Mouse (Mus musculus): ENCODE measurements at regions not wholly inside any gene's neighbourhood (a gene's known extent, or its start where the extent isn't known, plus 50 kb on each side); places are given as distances from the start of the nearest gene placed in this dataset.

DNA sequence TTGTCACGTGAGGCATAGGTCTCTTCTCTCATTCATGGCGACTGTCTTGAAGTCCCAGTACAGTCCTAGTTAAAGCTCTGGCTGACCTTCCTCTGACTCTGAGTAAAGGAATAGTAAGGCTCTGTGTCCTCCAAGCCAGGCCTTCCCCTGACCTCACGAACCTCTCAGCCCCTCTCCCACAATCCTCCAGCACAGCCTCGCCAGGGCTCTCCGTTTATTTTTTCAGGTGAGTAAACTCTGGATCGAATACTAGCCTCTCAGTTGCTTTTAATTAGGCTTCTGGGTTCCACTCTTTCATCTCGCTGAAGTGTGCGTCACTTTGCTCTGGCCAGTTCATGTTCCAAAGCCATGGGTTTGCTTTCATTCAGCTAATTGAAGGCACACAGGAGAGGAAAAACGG, 133.8 kb downstream of the Mylk4 start:
- Histone ChIP-seq H3K9me3 (ENCODE audit: low read length) (no peaks in the 10 kb centered on the region), H3K27me3 (ENCODE audit: insufficient read depth, low read length) (no peaks in the 10 kb centered on the region), H3K4me2 (ENCODE audit: low read depth, low read length, poor library complexity, severe bottlenecking) (no peak overlapping the region), H3K36me3 (ENCODE audit: insufficient read depth, low read length) (no peaks in the 10 kb centered on the region), H3K27ac (ENCODE audit: low read depth, low read length) (no peak overlapping the region), H3K4me1 (ENCODE audit: insufficient read depth, low read length) (no peaks in the 10 kb centered on the region), H3K9ac (replicated peaks; ENCODE audit: low read length, poor library complexity, severe bottlenecking) (no peak overlapping the region), H3K4me3 (ENCODE audit: low read depth, low read length) (no peak overlapping the region)
- TF ChIP-seq CTCF (IDR thresholded peaks at IDR 0.05): no peak
- DNase-seq (ENCODE audit: low spot score): no peak
- 81% methylated on average over 9 of the region's 9 CpGs for WGBS
- no peak for ATAC-seq (ENCODE audit: low FRiP score)

DNA sequence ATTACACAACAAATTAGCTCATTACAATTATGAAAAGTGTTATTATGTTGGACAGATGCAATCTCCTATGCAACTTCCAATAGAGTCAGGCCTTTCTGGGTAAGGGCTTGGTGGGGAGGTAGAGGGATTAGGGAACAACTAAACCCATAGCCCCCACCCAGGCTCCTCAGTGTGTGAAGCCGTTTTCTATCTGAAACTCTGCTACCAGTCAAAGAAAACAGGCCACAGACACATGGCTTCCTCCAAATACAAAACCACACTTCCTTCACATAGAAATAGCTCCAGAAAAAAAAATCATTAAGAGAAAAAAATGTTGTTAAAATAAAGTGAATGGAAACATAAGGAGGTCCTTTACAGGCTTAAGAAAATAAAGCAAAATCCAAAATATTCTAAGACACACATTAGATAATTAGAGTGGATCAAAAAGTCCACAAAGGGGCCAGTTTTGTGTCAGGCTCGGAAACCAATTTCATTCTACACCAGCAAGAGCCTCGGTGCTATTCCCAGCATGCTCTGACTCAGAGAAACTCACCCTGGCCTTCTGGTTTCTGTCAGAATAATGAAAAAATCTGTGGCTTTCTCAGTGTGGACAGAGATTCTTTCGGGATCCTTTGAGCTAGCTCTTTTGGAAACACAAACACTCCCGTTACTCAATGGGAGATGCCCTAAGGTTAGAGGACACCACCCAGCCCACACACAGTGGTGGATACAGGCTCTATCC, 140.6 kb downstream of the Mylk4 start:
- Histone ChIP-seq H3K9me3 (ENCODE audit: low read length) (no peaks in the 10 kb centered on the region), H3K4me1 (ENCODE audit: insufficient read depth, low read length) (no peaks in the 10 kb centered on the region), H3K27me3 (ENCODE audit: insufficient read depth, low read length) (no peaks in the 10 kb centered on the region), H3K4me3 (ENCODE audit: low read depth, low read length) (no peak overlapping the region), H3K27ac (ENCODE audit: low read depth, low read length) (no peak overlapping the region), H3K4me2 (ENCODE audit: low read depth, low read length, poor library complexity, severe bottlenecking) (no peak overlapping the region), H3K36me3 (ENCODE audit: insufficient read depth, low read length) (no peaks in the 10 kb centered on the region), H3K9ac (replicated peaks; ENCODE audit: low read length, poor library complexity, severe bottlenecking) (no peak overlapping the region)
- WGBS: 65% methylated on average over 5 of the region's 5 CpGs
- TF ChIP-seq CTCF (IDR thresholded peaks at IDR 0.05): no peak
- DNase-seq (ENCODE audit: low spot score): no peak
- no peak for ATAC-seq (ENCODE audit: low FRiP score)

DNA sequence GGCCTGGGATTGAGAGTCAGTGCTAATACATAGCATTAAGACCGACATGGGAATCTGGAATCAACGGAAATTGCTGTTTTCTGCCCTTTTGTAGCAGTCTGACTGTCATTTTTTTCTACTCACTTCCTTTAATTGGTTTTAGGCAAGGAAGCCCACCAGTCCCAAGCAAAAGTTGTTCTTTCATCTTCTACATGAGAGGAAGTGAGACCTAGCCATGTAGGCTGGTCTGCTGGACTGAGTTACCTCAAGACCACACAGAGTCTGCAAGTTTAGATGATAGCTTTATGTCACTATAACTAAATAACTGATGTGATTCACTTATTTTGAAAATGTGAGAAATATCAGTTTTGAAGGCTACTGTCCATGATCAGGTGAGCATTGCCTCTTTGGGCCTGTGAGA, 142.8 kb downstream of the Mylk4 start:
- Histone ChIP-seq H3K9me3 (ENCODE audit: low read length) (no peaks in the 10 kb centered on the region), H3K36me3 (ENCODE audit: insufficient read depth, low read length) (no peaks in the 10 kb centered on the region), H3K4me1 (ENCODE audit: insufficient read depth, low read length) (no peaks in the 10 kb centered on the region), H3K27ac (ENCODE audit: low read depth, low read length) (no peak overlapping the region), H3K4me2 (ENCODE audit: low read depth, low read length, poor library complexity, severe bottlenecking) (no peak overlapping the region), H3K4me3 (ENCODE audit: low read depth, low read length) (no peak overlapping the region), H3K9ac (replicated peaks; ENCODE audit: low read length, poor library complexity, severe bottlenecking) (no peak overlapping the region), H3K27me3 (ENCODE audit: insufficient read depth, low read length) (no peaks in the 10 kb centered on the region)
- WGBS: 87% methylated on average over 2 of the region's 2 CpGs
- no peak for ATAC-seq (ENCODE audit: low FRiP score)
- no peak for DNase-seq (ENCODE audit: low spot score)
- no peak for TF ChIP-seq CTCF (IDR thresholded peaks at IDR 0.05)

DNA sequence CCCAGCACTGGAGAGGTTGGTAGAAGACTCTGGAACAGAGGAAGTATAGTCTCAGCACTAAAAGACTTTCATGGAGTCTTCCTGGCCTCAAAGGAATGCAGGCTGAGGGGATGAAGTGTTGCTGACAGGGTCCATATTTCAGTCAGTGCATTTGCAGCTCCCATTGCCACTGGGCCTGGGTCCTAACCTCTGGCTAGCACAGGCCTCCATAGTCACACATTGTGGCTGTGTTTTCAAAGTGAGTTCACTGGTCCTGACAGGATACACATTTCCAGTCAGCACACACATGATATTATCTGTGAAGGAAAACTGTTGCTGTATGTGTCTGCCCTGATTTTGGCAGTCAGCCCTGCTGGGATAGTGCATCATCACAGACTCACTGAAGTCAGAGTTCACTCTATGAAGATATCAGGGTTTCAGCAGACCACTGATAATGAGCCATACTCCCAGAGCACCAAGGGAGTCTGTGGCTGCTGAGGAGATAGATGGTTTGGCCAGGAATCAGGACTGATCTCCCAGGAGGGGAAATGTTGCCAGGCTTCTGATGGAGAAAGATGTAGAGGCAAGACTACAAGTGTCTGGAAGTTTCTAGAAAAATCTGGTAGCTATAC, 153.5 kb downstream of the Mylk4 start:
- DNase-seq (ENCODE audit: low spot score): no peak
- no peak for TF ChIP-seq CTCF (IDR thresholded peaks at IDR 0.05)
- Histone ChIP-seq H3K27me3 (ENCODE audit: insufficient read depth, low read length) (no peaks in the 10 kb centered on the region), H3K36me3 (ENCODE audit: insufficient read depth, low read length) (no peaks in the 10 kb centered on the region), H3K9me3 (ENCODE audit: low read length) (no peaks in the 10 kb centered on the region), H3K4me2 (ENCODE audit: low read depth, low read length, poor library complexity, severe bottlenecking) (no peak overlapping the region), H3K4me3 (ENCODE audit: low read depth, low read length) (no peak overlapping the region), H3K27ac (ENCODE audit: low read depth, low read length) (no peak overlapping the region), H3K4me1 (ENCODE audit: insufficient read depth, low read length) (no peaks in the 10 kb centered on the region), H3K9ac (replicated peaks; ENCODE audit: low read length, poor library complexity, severe bottlenecking) (no peak overlapping the region)
- no peak for ATAC-seq (ENCODE audit: low FRiP score)

DNA sequence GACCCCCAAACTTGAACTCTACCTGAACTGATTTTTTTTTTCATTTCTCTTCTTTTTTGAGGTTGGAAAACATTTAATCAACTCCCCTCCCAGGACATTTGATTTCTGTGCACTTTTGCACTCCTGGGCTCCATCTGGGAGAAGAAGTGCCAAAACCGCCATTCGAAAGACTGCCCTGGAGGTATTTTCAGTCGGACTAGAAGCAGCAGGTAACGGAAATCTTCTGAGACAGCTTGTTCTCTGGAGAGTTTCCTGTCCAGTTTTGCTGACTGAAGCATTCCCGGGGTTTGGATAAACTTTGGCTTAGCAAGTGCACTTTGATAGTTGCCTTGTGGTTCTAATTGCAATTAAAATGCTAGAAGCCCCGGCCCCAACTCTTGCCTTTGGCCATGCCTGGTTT, 169.8 kb downstream of the Mylk4 start:
- TF ChIP-seq CTCF (IDR thresholded peaks at IDR 0.05): no peak

DNA sequence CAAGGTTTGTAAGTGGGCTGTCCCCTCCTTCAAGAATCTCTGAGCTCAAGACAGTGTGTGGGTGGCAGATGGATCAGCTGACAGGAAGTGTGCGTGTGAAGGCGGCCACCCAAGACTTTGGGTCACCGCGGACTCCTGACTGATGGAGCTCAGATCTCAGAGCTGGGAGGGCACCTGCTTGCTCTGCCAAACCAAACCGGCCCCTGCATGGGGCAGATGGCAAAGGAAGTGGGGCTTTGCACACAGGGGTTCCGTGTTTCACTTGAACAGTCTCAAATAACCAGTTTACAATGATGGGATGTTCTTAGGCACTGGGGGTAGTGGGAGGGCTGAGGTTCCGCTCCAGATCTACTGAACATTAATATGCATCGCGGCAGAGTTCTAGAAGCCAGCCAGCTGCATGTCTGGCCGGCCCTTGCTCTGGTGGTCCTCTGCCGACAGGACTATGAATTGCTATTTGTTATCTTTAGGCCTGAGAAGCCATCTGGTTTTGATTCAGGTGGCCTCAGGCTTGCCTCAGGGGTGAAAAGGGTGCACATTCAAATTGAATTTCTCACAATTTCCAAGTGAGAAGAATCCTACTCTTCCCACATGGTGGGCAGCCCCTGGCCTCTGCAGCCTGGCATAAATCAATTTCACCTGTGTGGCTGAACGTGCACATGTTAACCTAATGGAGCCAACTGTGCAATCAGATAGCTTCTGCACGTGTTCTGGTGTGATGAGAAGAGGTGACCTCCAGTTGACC, 172.0 kb downstream of the Mylk4 start:
- 82% methylated on average over 13 of the region's 13 CpGs for WGBS
- TF ChIP-seq CTCF (IDR thresholded peaks at IDR 0.05): no peak

More for the DNA sequence above, 169.8 kb downstream of the Mylk4 start:
- H3K9ac ChIP-seq (replicated peaks; ENCODE audit: low read length, poor library complexity, severe bottlenecking): no peak overlapping the region
- H3K4me1 ChIP-seq (ENCODE audit: insufficient read depth, low read length): no peaks in the 10 kb centered on the region
- 60% methylated on average over 6 of the region's 6 CpGs for WGBS
- DNase-seq (ENCODE audit: low spot score) (no peak), ATAC-seq (ENCODE audit: low FRiP score) (no peak)
- no peaks in the 10 kb centered on the region for H3K27me3 ChIP-seq (ENCODE audit: insufficient read depth, low read length)
- no peaks in the 10 kb centered on the region for H3K9me3 ChIP-seq (ENCODE audit: low read length)
- H3K4me2 ChIP-seq (ENCODE audit: low read depth, low read length, poor library complexity, severe bottlenecking): no peak overlapping the region
- H3K36me3 ChIP-seq (ENCODE audit: insufficient read depth, low read length): no peaks in the 10 kb centered on the region
- H3K27ac ChIP-seq (ENCODE audit: low read depth, low read length): no peak overlapping the region
- no peak overlapping the region for H3K4me3 ChIP-seq (ENCODE audit: low read depth, low read length)

More for the DNA sequence above, 172.0 kb downstream of the Mylk4 start:
- Histone ChIP-seq H3K9me3 (ENCODE audit: low read length) (no peaks in the 10 kb centered on the region), H3K27me3 (ENCODE audit: insufficient read depth, low read length) (no peaks in the 10 kb centered on the region), H3K27ac (ENCODE audit: low read depth, low read length) (no peak overlapping the region), H3K9ac (replicated peaks; ENCODE audit: low read length, poor library complexity, severe bottlenecking) (no peak overlapping the region), H3K4me1 (ENCODE audit: insufficient read depth, low read length) (no peaks in the 10 kb centered on the region), H3K4me2 (ENCODE audit: low read depth, low read length, poor library complexity, severe bottlenecking) (no peak overlapping the region), H3K36me3 (ENCODE audit: insufficient read depth, low read length) (no peaks in the 10 kb centered on the region), H3K4me3 (ENCODE audit: low read depth, low read length) (no peak overlapping the region)
- ATAC-seq (ENCODE audit: low FRiP score) (no peak), DNase-seq (ENCODE audit: low spot score) (no peak)
